Mouse (Mus musculus) heart, embryonic 11.5 days (tissue): ENCODE data around the gene Cyp24a1. TPM values are rescaled to one million over a fixed set of nuclear protein-coding genes. Genes with fewer than 3 reads are reported as not detected.
A peak's percentile ranks its signal among the peaks of the same experiment; 100 is the strongest.

ENCODE experiments used
- ATAC-seq: fragments of 200-750 bp; cut with Nextera tagmentation; replicated peaks from 2 replicates; pipeline ENCODE4 v1.8.0; 2017; ENCODE audit warnings: moderate library complexity; ENCODE audit not compliant: insufficient number of reproducible peaks, low FRiP score, low TSS enrichment
- H3K27ac ChIP-seq: fragments of 300-500 bp; sonication (generic); 2 replicates; pipeline ENCODE4 v1.5.1; 2014; ENCODE audit warnings: mild to moderate bottlenecking, low read depth, low read length
- H3K27me3 ChIP-seq: fragments of 300-500 bp; sonication (generic); 2 replicates; pipeline ENCODE4 v1.6.1; 2014; ENCODE audit warnings: mild to moderate bottlenecking, low read length, mixed read lengths; ENCODE audit not compliant: control insufficient read depth, insufficient read depth
- H3K36me3 ChIP-seq: fragments of 300-500 bp; sonication (generic); 2 replicates; pipeline ENCODE4 v1.6.1; 2014; ENCODE audit warnings: mild to moderate bottlenecking, low read length, moderate library complexity, mixed read lengths; ENCODE audit not compliant: control insufficient read depth, insufficient read depth
- H3K4me1 ChIP-seq: fragments of 300-500 bp; sonication (generic); 2 replicates; pipeline ENCODE4 v1.6.1; 2014; ENCODE audit warnings: low read length; ENCODE audit not compliant: control insufficient read depth, insufficient read depth
- H3K4me2 ChIP-seq: fragments of 300-500 bp; sonication (generic); 2 replicates; pipeline ENCODE4 v1.6.1; 2014; ENCODE audit warnings: mild to moderate bottlenecking, moderate library complexity
- H3K4me3 ChIP-seq: fragments of 300-500 bp; sonication (generic); 2 replicates; pipeline ENCODE4 v1.5.1; 2014; ENCODE audit warnings: low read depth, low read length
- H3K9ac ChIP-seq: fragments of 300-500 bp; sonication (generic); 2 replicates; pipeline ENCODE4 v1.6.1; 2014; ENCODE audit warnings: mild to moderate bottlenecking, low read depth, low read length, moderate library complexity
- H3K9me3 ChIP-seq: fragments of 300-500 bp; sonication (generic); replicated peaks from 2 replicates; pipeline ENCODE4 v1.6.1; 2016; ENCODE audit warnings: low read length; ENCODE audit not compliant: control insufficient read depth
- WGBS: fragments of 180-500 bp; shearing (Covaris S2); extraction: QIAGEN DNeasy Blood & Tissue Kit; methylation state at CpG from one replicate; pipeline ENCODE4 v1.1.7; 2014; ENCODE audit not compliant: insufficient replicate concordance; 5-methylcytosine and 5-hydroxymethylcytosine counted together
- polyA plus RNA-seq: library from polyadenylated mRNA; unstranded; fragments of >200 nt; fragmentation: Nextera tagmentation; extraction: Ambion mirVana; gene quantifications from 2 replicates; pipeline ENCODE4 v1.2.1, GENCODE M21; 2014

The Cyp24a1 gene
- polyA plus RNA-seq = not detected in 2 replicates

GRCm38 (mm10) chr2:170497091-170497566, at the start of gene Cyp24a1:
Gene Cyp24a1 (minus strand): TSS chr2:170497145.
- Histone ChIP-seq H3K4me3 (peak within 1 kb of the TSS; percentile 15), H3K9ac (no peak within 1 kb of the TSS), H3K4me2 (peak within 1 kb of the TSS; percentile 46), H3K4me1 (peaks cover 2% of the 10 kb centered on the region; the same call in 1 of the 2 replicates), H3K9me3 (no peaks in the 10 kb centered on the region), H3K27ac (no peak within 1 kb of the TSS), H3K36me3 (no peaks in the 10 kb centered on the region), H3K27me3 (peaks cover 89% of the 10 kb centered on the region)
- WGBS = 1% methylated on average over 30 of the region's 36 CpGs
- ATAC-seq = no peak

DNA sequence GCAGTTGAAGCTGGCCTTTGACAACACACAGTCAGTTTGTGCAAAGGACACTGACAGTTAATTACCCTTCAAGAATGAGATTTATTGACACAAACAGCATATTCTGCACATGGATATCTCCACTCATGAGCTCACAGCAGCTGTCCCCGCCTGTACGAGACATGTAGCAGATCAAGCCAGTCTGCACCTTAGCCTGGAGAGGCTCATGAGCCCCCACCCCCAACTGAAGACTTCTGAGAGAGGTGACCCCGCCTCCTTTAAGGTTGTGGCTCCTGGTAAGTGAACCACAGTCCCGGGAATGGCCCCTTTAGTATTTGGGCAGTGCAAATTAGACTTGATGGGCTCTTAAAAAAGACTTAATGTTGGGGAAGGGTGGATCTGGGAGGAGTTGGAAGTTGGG, 48.8 kb upstream of the Cyp24a1 start:
- Histone ChIP-seq H3K4me2 (no peak overlapping the region), H3K27ac (no peak overlapping the region), H3K4me1 (no peaks in the 10 kb centered on the region), H3K4me3 (no peak overlapping the region), H3K36me3 (no peaks in the 10 kb centered on the region), H3K27me3 (no peaks in the 10 kb centered on the region), H3K9me3 (no peaks in the 10 kb centered on the region), H3K9ac (no peak overlapping the region)
- WGBS = 49% methylated on average over 4 of the region's 4 CpGs
- ATAC-seq = no peak

GRCm38 (mm10) chr2:170544950-170545349, 48.0 kb upstream of the Cyp24a1 start:
- 77% methylated on average over 7 of the region's 7 CpGs for WGBS
- Histone ChIP-seq H3K9ac (no peak overlapping the region), H3K36me3 (no peaks in the 10 kb centered on the region), H3K4me2 (no peak overlapping the region), H3K27me3 (no peaks in the 10 kb centered on the region), H3K9me3 (no peaks in the 10 kb centered on the region), H3K4me3 (no peak overlapping the region), H3K4me1 (no peaks in the 10 kb centered on the region), H3K27ac (no peak overlapping the region)
- no peak for ATAC-seq

DNA sequence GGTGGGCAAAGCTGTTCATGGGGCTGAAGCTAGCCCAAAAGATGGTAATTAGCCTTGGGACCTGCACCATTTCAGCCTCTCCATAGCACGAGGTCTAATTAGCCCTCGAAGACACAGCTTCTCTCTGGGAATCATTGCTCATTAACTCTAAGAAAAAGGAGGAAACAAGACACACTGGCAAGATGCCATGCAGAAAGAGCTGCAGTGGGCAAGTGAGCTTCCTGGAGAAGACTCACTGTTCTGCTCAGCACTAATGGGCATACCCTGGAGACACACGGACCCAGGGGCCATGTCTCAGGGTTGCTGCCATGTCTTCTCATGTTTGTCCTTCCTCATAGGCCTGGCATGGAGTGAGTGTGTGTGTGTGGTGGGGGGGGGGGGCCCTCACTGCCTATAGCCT, 47.2 kb upstream of the Cyp24a1 start:
- Histone ChIP-seq H3K27ac (no peak overlapping the region), H3K27me3 (no peaks in the 10 kb centered on the region), H3K4me1 (no peaks in the 10 kb centered on the region), H3K36me3 (no peaks in the 10 kb centered on the region), H3K4me3 (no peak overlapping the region), H3K4me2 (no peak overlapping the region), H3K9me3 (no peaks in the 10 kb centered on the region), H3K9ac (no peak overlapping the region)
- ATAC-seq = no peak
- 73% methylated on average over 3 of the region's 3 CpGs for WGBS

DNA sequence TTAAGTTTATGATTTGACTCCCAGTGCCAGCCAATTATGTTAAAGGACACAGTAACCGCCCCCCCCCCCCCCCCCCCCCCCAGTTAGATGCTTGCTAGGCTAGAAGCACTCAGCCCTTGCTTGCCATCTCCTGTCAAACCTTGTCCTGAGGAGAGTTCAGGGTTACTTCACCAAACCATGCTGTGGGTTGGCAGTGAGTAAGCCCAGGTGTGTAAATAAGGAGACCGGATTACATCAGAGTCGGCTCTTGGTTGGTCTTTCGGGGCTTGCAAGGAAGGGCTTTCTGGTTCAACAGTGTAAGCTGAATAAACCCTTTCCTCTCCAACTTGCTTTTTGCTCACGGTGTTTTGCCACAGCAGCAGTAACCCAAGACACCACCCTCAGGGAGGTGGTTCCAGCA, 46.7 kb upstream of the Cyp24a1 start:
- Histone ChIP-seq H3K9me3 (no peaks in the 10 kb centered on the region), H3K36me3 (no peaks in the 10 kb centered on the region), H3K27me3 (no peaks in the 10 kb centered on the region), H3K4me3 (no peak overlapping the region), H3K4me1 (no peaks in the 10 kb centered on the region), H3K4me2 (no peak overlapping the region), H3K9ac (no peak overlapping the region), H3K27ac (no peak overlapping the region)
- WGBS = 78% methylated on average over 5 of the region's 5 CpGs
- no peak for ATAC-seq

DNA sequence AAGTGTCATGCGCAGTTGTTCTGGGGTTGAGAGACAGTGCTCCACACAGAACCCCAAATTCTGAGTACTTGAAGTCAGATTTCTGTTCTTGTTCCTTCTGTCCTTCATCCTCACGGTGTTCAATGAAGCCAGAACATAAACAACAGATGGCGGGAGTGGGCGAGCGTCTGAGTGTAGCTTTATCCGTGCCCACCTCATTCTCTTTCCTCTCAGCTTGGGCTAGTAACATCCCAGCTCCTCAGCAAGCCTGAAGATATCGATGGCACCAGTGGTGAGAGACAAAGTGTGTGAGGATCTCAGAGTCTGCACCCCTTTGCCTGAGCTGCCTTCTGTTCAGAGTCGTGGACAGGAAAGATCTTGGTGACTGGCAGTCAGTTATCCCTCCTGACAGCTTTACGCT, 42.3 kb upstream of the Cyp24a1 start:
- ATAC-seq = no peak
- Histone ChIP-seq H3K4me3 (no peak overlapping the region), H3K4me2 (no peak overlapping the region), H3K9ac (no peak overlapping the region), H3K9me3 (no peaks in the 10 kb centered on the region), H3K27ac (no peak overlapping the region), H3K36me3 (no peaks in the 10 kb centered on the region), H3K4me1 (no peaks in the 10 kb centered on the region), H3K27me3 (no peaks in the 10 kb centered on the region)
- WGBS = 79% methylated on average over 9 of the region's 9 CpGs

- 0 out of 2 replicates have a peak, but pooled peaks cover 2% of the 10 kb centered on the region for H3K27me3 ChIP-seq
- no peaks in the 10 kb centered on the region for H3K9me3 ChIP-seq
- H3K9ac ChIP-seq = no peak overlapping the region
- no peaks in the 10 kb centered on the region for H3K36me3 ChIP-seq
- H3K4me1 ChIP-seq = no peaks in the 10 kb centered on the region
- no peak overlapping the region for H3K4me2 ChIP-seq
- H3K4me3 ChIP-seq = no peak overlapping the region
- no peak overlapping the region for H3K27ac ChIP-seq
- ATAC-seq = no peak
Observed at GRCm38 (mm10) chr2:170535841-170536240, 38.9 kb upstream of the Cyp24a1 start.

DNA sequence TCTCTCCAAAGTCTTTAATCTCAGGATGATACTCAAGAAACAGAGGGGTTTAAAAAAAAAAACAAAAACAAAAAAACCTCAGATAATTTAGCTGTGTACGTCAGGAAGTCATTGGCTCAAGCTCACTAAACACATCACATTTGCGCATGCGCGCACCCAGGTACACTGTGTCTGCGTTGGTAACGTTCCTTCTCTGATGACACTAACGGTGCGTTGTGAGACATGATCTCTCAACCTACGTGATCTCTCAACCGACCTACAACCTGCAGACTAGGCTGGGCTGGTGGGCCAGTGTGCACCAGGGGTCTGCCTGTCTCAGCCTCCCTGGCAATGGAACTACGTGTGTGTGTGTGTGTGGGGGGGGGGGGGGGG, 37.8 kb upstream of the Cyp24a1 start:
- H3K9me3 ChIP-seq = no peaks in the 10 kb centered on the region
- H3K36me3 ChIP-seq = no peaks in the 10 kb centered on the region
- 0 out of 2 replicates have a peak, but pooled peaks cover 2% of the 10 kb centered on the region for H3K27me3 ChIP-seq
- H3K4me3 ChIP-seq = no peak overlapping the region
- no peak overlapping the region for H3K9ac ChIP-seq
- H3K4me2 ChIP-seq = no peak overlapping the region
- no peak for ATAC-seq
- no peak overlapping the region for H3K27ac ChIP-seq
- WGBS = 87% methylated on average over 10 of the region's 11 CpGs
- H3K4me1 ChIP-seq = no peaks in the 10 kb centered on the region

GRCm38 (mm10) chr2:170534116-170534802, 37.3 kb upstream of the Cyp24a1 start:
- H3K4me3 ChIP-seq = no peak overlapping the region
- H3K27me3 ChIP-seq = 0 out of 2 replicates have a peak, but pooled peaks cover 2% of the 10 kb centered on the region
- H3K36me3 ChIP-seq = no peaks in the 10 kb centered on the region
- no peaks in the 10 kb centered on the region for H3K4me1 ChIP-seq
- no peak overlapping the region for H3K4me2 ChIP-seq
- no peak overlapping the region for H3K27ac ChIP-seq
- no peak overlapping the region for H3K9ac ChIP-seq
- WGBS = 50% methylated on average over 11 of the region's 12 CpGs
- no peaks in the 10 kb centered on the region for H3K9me3 ChIP-seq
- ATAC-seq = no peak
